Comparison of ENCODE assay signal across 9 mouse cellular contexts in genomic region chr7:109576321-109577314, GRCm38 (mm10). TPM values are rescaled to one million over a fixed set of nuclear protein-coding genes. Genes with fewer than 3 reads are reported as not detected.
DNase-seq lines count a peak whose midpoint lies in the region; ATAC-seq and TF ChIP-seq lines count a peak whose summit lies in the region.
"Had no signal": no experiment of that assay in that cellular context is flagged by ENCODE, and none has a peak within 500 bp of the region (broad histone marks: within the 10 kb centered on the region; RNA-seq: fewer than 3 reads in every experiment).

No protein-coding gene starts in this region.

- H3K27ac ChIP-seq in forebrain, embryonic 10.5 days, result peak overlapping the region; percentile 56; the same call in 1 of the 2 replicates
- H3K27ac ChIP-seq in forebrain, embryonic 13.5 days, result no peak overlapping the region
- peak overlapping the region; percentile 62 for H3K27ac ChIP-seq in liver, postnatal 0 days (ENCODE audit: low read depth)
- H3K27ac ChIP-seq in liver, embryonic 11.5 days (ENCODE audit: low read depth, low read length), result no peak overlapping the region
- H3K27ac ChIP-seq in heart, embryonic 10.5 days, result peak overlapping the region; percentile 73
- no peak overlapping the region for H3K27ac ChIP-seq in midbrain, embryonic 11.5 days (ENCODE audit: low read depth, low read length)
- H3K27ac ChIP-seq: limb, embryonic 13.5 days had no signal

- no peak for TF ChIP-seq EP300 in liver, postnatal 0 days (IDR thresholded peaks at IDR 0.05; ENCODE audit: low read depth)

- WGBS in forebrain, embryonic 10.5 days, result 65% methylated on average over 11 of the region's 11 CpGs
- WGBS in forebrain, embryonic 13.5 days, result 64% methylated on average over 11 of the region's 11 CpGs
- WGBS in liver, postnatal 0 days (ENCODE audit: insufficient replicate concordance), result 62% methylated on average over 11 of the region's 11 CpGs
- 54% methylated on average over 11 of the region's 11 CpGs for WGBS in liver, embryonic 11.5 days
- 32% methylated on average over 11 of the region's 11 CpGs for WGBS in heart, embryonic 10.5 days
- WGBS in midbrain, embryonic 11.5 days, result 50% methylated on average over 11 of the region's 11 CpGs

- DNase-seq in forebrain, embryonic 10.5 days (ENCODE audit: extremely low spot score, low spot score), result no peak
- DNase-seq in liver, postnatal 0 days, result no peak
- DNase-seq in liver, embryonic 11.5 days (ENCODE audit: low spot score), result no peak
- DNase-seq in heart, embryonic 10.5 days (ENCODE audit: low spot score), result no peak
- peak; percentile 77 for DNase-seq in midbrain, embryonic 11.5 days (ENCODE audit: low spot score, missing footprints)
- no peak for DNase-seq in spleen, postnatal 14 days (ENCODE audit: low spot score in 2 of 2)
- DNase-seq in layer of hippocampus, adult 11-12 months (ENCODE audit: low spot score), result no peak

- H3K36me3 ChIP-seq in forebrain, embryonic 10.5 days (replicated peaks), result no peaks in the 10 kb centered on the region
- no peaks in the 10 kb centered on the region for H3K36me3 ChIP-seq in forebrain, embryonic 13.5 days (ENCODE audit: poor library complexity, severe bottlenecking)
- no peaks in the 10 kb centered on the region for H3K36me3 ChIP-seq in liver, postnatal 0 days (replicated peaks; ENCODE audit: insufficient read depth, low read length)
- H3K36me3 ChIP-seq in liver, embryonic 11.5 days (ENCODE audit: control insufficient read depth, insufficient read depth, low read length), result no peaks in the 10 kb centered on the region
- no peaks in the 10 kb centered on the region for H3K36me3 ChIP-seq in heart, embryonic 10.5 days
- no peaks in the 10 kb centered on the region for H3K36me3 ChIP-seq in midbrain, embryonic 11.5 days (ENCODE audit: control insufficient read depth, insufficient read depth, low read length)

- no peak for TF ChIP-seq CTCF in liver, postnatal 0 days (IDR thresholded peaks at IDR 0.05; ENCODE audit: low read depth)

- peaks cover 48% of the 10 kb centered on the region for H3K4me1 ChIP-seq in forebrain, embryonic 10.5 days
- H3K4me1 ChIP-seq in forebrain, embryonic 13.5 days, result peaks cover 27% of the 10 kb centered on the region
- peaks cover 22% of the 10 kb centered on the region for H3K4me1 ChIP-seq in liver, postnatal 0 days (ENCODE audit: insufficient read depth)
- H3K4me1 ChIP-seq in liver, embryonic 11.5 days (replicated peaks; ENCODE audit: control insufficient read depth, insufficient read depth, low read length), result peaks cover 13% of the 10 kb centered on the region; the same call in 1 of the 2 replicates
- peaks cover 52% of the 10 kb centered on the region for H3K4me1 ChIP-seq in heart, embryonic 10.5 days
- H3K4me1 ChIP-seq in midbrain, embryonic 11.5 days (ENCODE audit: control insufficient read depth, insufficient read depth, low read length), result peaks cover 26% of the 10 kb centered on the region

- H3K9me3 ChIP-seq in forebrain, embryonic 10.5 days, result no peaks in the 10 kb centered on the region
- H3K9me3 ChIP-seq in forebrain, embryonic 13.5 days (replicated peaks), result no peaks in the 10 kb centered on the region
- H3K9me3 ChIP-seq in liver, postnatal 0 days (ENCODE audit: low read length), result no peaks in the 10 kb centered on the region
- H3K9me3 ChIP-seq in liver, embryonic 11.5 days (ENCODE audit: control insufficient read depth, low read length), result no peaks in the 10 kb centered on the region
- no peaks in the 10 kb centered on the region for H3K9me3 ChIP-seq in heart, embryonic 10.5 days
- H3K9me3 ChIP-seq in midbrain, embryonic 11.5 days (ENCODE audit: control insufficient read depth, low read length), result no peaks in the 10 kb centered on the region
- H3K9me3 ChIP-seq: limb, embryonic 13.5 days had no signal

- H3K9ac ChIP-seq in forebrain, embryonic 13.5 days, result no peak overlapping the region
- peak overlapping the region; percentile 11; the same call in 1 of the 2 replicates for H3K9ac ChIP-seq in liver, postnatal 0 days (replicated peaks)
- no peak overlapping the region for H3K9ac ChIP-seq in liver, embryonic 11.5 days (ENCODE audit: low read depth, low read length)
- no peak overlapping the region for H3K9ac ChIP-seq in midbrain, embryonic 11.5 days (ENCODE audit: low read length)
- H3K9ac ChIP-seq: limb, embryonic 13.5 days had no signal

- H3K4me2 ChIP-seq in forebrain, embryonic 13.5 days, result no peak overlapping the region
- H3K4me2 ChIP-seq in liver, postnatal 0 days (ENCODE audit: low read depth, low read length), result no peak overlapping the region
- H3K4me2 ChIP-seq in liver, embryonic 11.5 days, result no peak overlapping the region
- H3K4me2 ChIP-seq in midbrain, embryonic 11.5 days, result no peak overlapping the region
- H3K4me2 ChIP-seq: limb, embryonic 13.5 days had no signal

- ATAC-seq in forebrain, embryonic 13.5 days, result no peak
- 0 out of 2 replicates have a peak, but pooled peaks have one; percentile 25 for ATAC-seq in liver, postnatal 0 days
- ATAC-seq in liver, embryonic 11.5 days (replicated peaks; ENCODE audit: low FRiP score), result no peak
- ATAC-seq in midbrain, embryonic 11.5 days (ENCODE audit: low FRiP score), result no peak

- no peaks in the 10 kb centered on the region for H3K27me3 ChIP-seq in forebrain, embryonic 10.5 days (ENCODE audit: poor library complexity, severe bottlenecking)
- H3K27me3 ChIP-seq in forebrain, embryonic 13.5 days, result no peaks in the 10 kb centered on the region
- H3K27me3 ChIP-seq in liver, postnatal 0 days (ENCODE audit: insufficient read depth, low read length), result no peaks in the 10 kb centered on the region
- no peaks in the 10 kb centered on the region for H3K27me3 ChIP-seq in liver, embryonic 11.5 days (replicated peaks; ENCODE audit: control insufficient read depth, insufficient read depth, low read length)
- H3K27me3 ChIP-seq in heart, embryonic 10.5 days (ENCODE audit: insufficient read depth, poor library complexity, severe bottlenecking), result no peaks in the 10 kb centered on the region
- H3K27me3 ChIP-seq in midbrain, embryonic 11.5 days (ENCODE audit: control insufficient read depth, insufficient read depth, low read length), result no peaks in the 10 kb centered on the region
- H3K27me3 ChIP-seq: limb, embryonic 13.5 days had no signal

- H3K4me3 ChIP-seq in forebrain, embryonic 10.5 days, result no peak overlapping the region
- H3K4me3 ChIP-seq in forebrain, embryonic 13.5 days, result no peak overlapping the region
- H3K4me3 ChIP-seq in liver, postnatal 0 days (ENCODE audit: low read depth, low read length), result no peak overlapping the region
- no peak overlapping the region for H3K4me3 ChIP-seq in liver, embryonic 11.5 days (ENCODE audit: low read depth, low read length)
- H3K4me3 ChIP-seq in heart, embryonic 10.5 days, result no peak overlapping the region
- H3K4me3 ChIP-seq in midbrain, embryonic 11.5 days (ENCODE audit: low read depth, low read length), result no peak overlapping the region
- H3K4me3 ChIP-seq: limb, embryonic 13.5 days had no signal

RNA-seq across cellular contexts. Expression of gene Rpl27a, which starts 57.7 kb away (rescaled TPM):
- 133 and 134 TPM in 2 replicates for polyA plus RNA-seq in forebrain, embryonic 10.5 days (2016; fragmentation: Nextera tagmentation; extraction: Ambion mirVana)
- polyA plus RNA-seq in forebrain, embryonic 13.5 days (2015; fragmentation: Nextera tagmentation; extraction: Ambion mirVana), result 106 TPM in 2 replicates
- 83.1 and 84.4 TPM in 2 replicates for polyA plus RNA-seq in liver, postnatal 0 days (2015; fragmentation: Nextera tagmentation; extraction: Ambion mirVana)
- polyA plus RNA-seq in liver, embryonic 11.5 days (2014; fragmentation: Nextera tagmentation; extraction: Ambion mirVana), result 184 and 208 TPM in 2 replicates
- 91.3 and 105 TPM in 2 replicates for polyA plus RNA-seq in heart, embryonic 10.5 days (2016; fragmentation: Nextera tagmentation; extraction: Ambion mirVana)
- polyA plus RNA-seq in midbrain, embryonic 11.5 days (2014; fragmentation: Nextera tagmentation; extraction: Ambion mirVana), result 116 and 127 TPM in 2 replicates

Comparison
In these comparisons a context has a peak if more than half of its experiments do, and no peak if none do; other contexts are left out.
1. H3K27ac ChIP-seq: peak in forebrain, embryonic 10.5 days (single experiment), liver, postnatal 0 days (single experiment) and heart, embryonic 10.5 days (single experiment); none in forebrain, embryonic 13.5 days (single experiment), liver, embryonic 11.5 days (single experiment) and midbrain, embryonic 11.5 days (single experiment).